Mouse (Mus musculus) lung, adult 2 months (tissue): ENCODE measurements around the gene Igf1.

Experiments
- CTCF ChIP-seq: fragments of 200-500 bp; IDR thresholded peaks from 2 replicates; pipeline ENCODE4 v1.5.1; 2011; ENCODE audit warnings: mild to moderate bottlenecking, low read length, control low read depth; ENCODE audit not compliant: insufficient read depth
- POLR2A ChIP-seq: fragments of 200-500 bp; IDR thresholded peaks from 2 replicates; pipeline ENCODE4 v1.6.1; 2011; ENCODE audit warnings: low read depth, mild to moderate bottlenecking, control low read depth, low read length, borderline replicate concordance; ENCODE audit errors: extremely low read depth

DNA sequence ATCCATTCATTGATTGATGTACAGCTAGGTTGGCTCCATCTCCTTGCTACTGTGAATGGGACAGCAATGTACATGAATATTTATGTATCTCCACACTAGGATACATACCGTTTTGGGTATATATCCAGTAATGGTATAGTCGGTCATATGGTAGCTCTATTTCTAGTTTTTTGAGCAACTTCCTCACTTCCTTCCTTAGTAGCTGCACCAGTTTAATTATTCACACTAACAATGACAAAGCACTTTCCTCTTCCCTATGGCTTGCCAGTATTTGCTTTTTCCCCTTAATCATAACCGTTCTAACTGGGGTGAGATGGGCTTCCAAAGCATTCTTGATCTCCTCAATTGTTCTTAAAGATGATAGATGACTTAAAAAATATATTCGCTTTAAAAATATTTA lies 15.6 kb upstream of the Igf1 start:
- TF ChIP-seq CTCF (no peak), POLR2A (no peak)
